Mouse (Mus musculus) intestine, embryonic 16.5 days (tissue): ENCODE measurements around the gene Syn3. TPM values are rescaled to one million over a fixed set of nuclear protein-coding genes. Genes with fewer than 3 reads are reported as not detected.

ENCODE experiments used
- ATAC-seq: fragments of 200-750 bp; cut with Nextera tagmentation; 2 replicates; pipeline ENCODE4 v1.8.0; 2017; ENCODE audit warnings: moderate TSS enrichment, moderate library complexity
- H3K27ac ChIP-seq: fragments of 300-500 bp; sonication (generic); 2 replicates; pipeline ENCODE4 v1.5.1; 2014; ENCODE audit warnings: mild to moderate bottlenecking, low read length
- H3K27me3 ChIP-seq: fragments of 300-500 bp; sonication (generic); replicated peaks from 2 replicates; pipeline ENCODE4 v1.6.1; 2014; ENCODE audit warnings: low read length, control low read depth, mixed read lengths; ENCODE audit not compliant: control insufficient read depth, insufficient read depth
- H3K36me3 ChIP-seq: fragments of 300-500 bp; sonication (generic); 2 replicates; pipeline ENCODE4 v1.6.1; 2014; ENCODE audit warnings: low read length, control low read depth; ENCODE audit not compliant: control insufficient read depth, insufficient read depth
- H3K4me1 ChIP-seq: fragments of 300-500 bp; sonication (generic); 2 replicates; pipeline ENCODE4 v1.6.1; 2014; ENCODE audit warnings: low read length, control low read depth, mixed read lengths; ENCODE audit not compliant: control insufficient read depth, insufficient read depth
- H3K4me2 ChIP-seq: fragments of 300-500 bp; sonication (generic); 2 replicates; pipeline ENCODE4 v1.6.1; 2014; ENCODE audit warnings: low read depth, low read length, control low read depth
- H3K4me3 ChIP-seq: fragments of 300-500 bp; sonication (generic); 2 replicates; pipeline ENCODE4 v1.5.1; 2014; ENCODE audit warnings: mild to moderate bottlenecking, low read length
- H3K9ac ChIP-seq: fragments of 300-500 bp; sonication (generic); 2 replicates; pipeline ENCODE4 v1.6.1; 2014; ENCODE audit warnings: low read depth, low read length
- H3K9me3 ChIP-seq: fragments of 300-500 bp; sonication (generic); 2 replicates; pipeline ENCODE4 v1.6.1; 2016; ENCODE audit warnings: low read length, control low read depth; ENCODE audit not compliant: control insufficient read depth
- WGBS: fragments of 180-500 bp; shearing (Covaris S2); extraction: QIAGEN DNeasy Blood & Tissue Kit; methylation state at CpG from one replicate; pipeline ENCODE4 v1.1.7; 2014; 5-methylcytosine and 5-hydroxymethylcytosine counted together
- polyA plus RNA-seq: library from polyadenylated mRNA; unstranded; fragments of >200 nt; fragmentation: Nextera tagmentation; extraction: Ambion mirVana; gene quantifications from 2 replicates; pipeline ENCODE4 v1.2.1, GENCODE M21; 2015

Syn3 gene
- polyA plus RNA-seq, 1 experiment from 2014 or later: 2.3 TPM

DNA sequence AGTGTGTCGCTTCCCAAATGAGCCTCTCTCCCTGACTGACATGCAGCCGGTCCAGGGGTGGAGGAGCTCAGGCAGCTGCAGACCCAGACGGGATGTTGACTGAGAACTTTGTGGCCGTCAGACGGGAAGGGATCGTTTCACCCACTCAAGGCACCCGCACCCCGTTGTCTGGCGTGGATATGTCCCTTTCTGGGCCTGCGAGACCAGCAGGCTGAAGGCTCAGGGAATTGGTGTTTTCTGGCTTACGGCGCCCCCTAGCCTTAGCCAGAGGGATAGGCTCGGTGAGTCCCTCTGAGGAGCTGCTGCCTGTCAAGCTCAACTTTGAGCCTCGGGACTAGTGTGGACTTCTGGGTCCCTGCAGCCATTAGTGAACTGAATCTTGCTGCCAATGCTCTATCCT is 202.6 kb downstream of the Syn3 start:
- Histone ChIP-seq H3K4me1 (peaks cover 16% of the 10 kb centered on the region), H3K27ac (no peak overlapping the region), H3K4me2 (peak overlapping the region; percentile 39), H3K4me3 (0 out of 2 replicates have a peak overlapping the region, but pooled peaks have one; percentile 17), H3K9me3 (no peaks in the 10 kb centered on the region), H3K27me3 (no peaks in the 10 kb centered on the region), H3K9ac (peak overlapping the region; percentile 60), H3K36me3 (no peaks in the 10 kb centered on the region)
- 5% methylated on average over 14 of the region's 14 CpGs for WGBS
- peak; percentile 49 for ATAC-seq

- Histone ChIP-seq H3K27ac (no peak overlapping the region), H3K4me1 (peaks cover 16% of the 10 kb centered on the region), H3K4me3 (no peak overlapping the region), H3K9ac (peak overlapping the region; percentile 60), H3K36me3 (no peaks in the 10 kb centered on the region), H3K9me3 (no peaks in the 10 kb centered on the region), H3K4me2 (peak overlapping the region; percentile 39), H3K27me3 (no peaks in the 10 kb centered on the region)
- no peak for ATAC-seq
- WGBS: 43% methylated on average over 13 of the region's 13 CpGs
Observed at GRCm38 (mm10) chr10:86295454-86296098, 203.1 kb downstream of the Syn3 start.

DNA sequence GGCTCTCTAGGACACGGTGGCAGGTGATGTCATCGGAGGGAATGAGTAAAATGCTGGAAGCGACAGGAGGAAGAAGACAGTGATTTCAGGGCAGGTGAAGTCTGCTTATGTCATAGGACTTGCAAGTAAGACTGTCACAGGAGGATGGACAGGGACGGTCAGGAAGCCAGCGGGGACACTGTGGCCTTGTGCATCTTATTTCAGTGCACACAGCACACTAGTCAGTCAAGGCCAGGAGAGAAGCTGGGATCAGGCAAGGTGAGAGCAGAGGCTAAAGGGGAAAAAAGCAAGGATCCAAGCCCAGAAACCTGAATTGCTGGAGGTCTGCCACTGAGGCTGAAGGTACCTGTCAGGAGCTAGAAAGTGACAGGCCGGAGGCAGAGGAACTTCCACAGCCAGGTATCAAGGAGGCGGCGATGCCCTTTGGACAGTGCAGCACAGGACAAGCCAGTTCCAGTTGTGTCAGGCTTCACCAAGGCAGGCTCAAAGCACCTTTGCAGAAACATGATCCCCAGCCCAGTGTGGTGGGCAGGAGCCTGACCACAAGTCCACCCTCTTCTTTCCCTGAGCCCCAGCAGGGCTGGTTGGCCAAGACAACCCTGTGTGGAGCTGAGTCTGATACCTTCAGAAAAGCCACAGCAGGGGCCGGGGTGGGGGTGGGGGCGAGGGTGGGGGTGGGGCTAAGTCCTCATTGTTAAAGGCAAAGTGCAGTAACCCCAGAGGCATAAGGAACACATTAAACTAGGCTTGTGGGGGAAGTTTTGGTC is 203.9 kb downstream of the Syn3 start:
- Histone ChIP-seq H3K9ac (no peak overlapping the region), H3K9me3 (no peaks in the 10 kb centered on the region), H3K27ac (no peak overlapping the region), H3K36me3 (no peaks in the 10 kb centered on the region), H3K4me2 (no peak overlapping the region), H3K4me3 (no peak overlapping the region), H3K27me3 (no peaks in the 10 kb centered on the region), H3K4me1 (peaks cover 11% of the 10 kb centered on the region)
- 72% methylated on average over 10 of the region's 10 CpGs for WGBS
- peak; percentile 49 for ATAC-seq

- WGBS: 86% methylated on average over 1 of the region's 1 CpGs
- peaks cover 11% of the 10 kb centered on the region; the same call in 1 of the 2 replicates for H3K4me1 ChIP-seq
- no peaks in the 10 kb centered on the region for H3K9me3 ChIP-seq
- ATAC-seq: no peak
- H3K9ac ChIP-seq: no peak overlapping the region
- H3K4me2 ChIP-seq: no peak overlapping the region
- no peak overlapping the region for H3K4me3 ChIP-seq
- no peak overlapping the region for H3K27ac ChIP-seq
- H3K36me3 ChIP-seq: no peaks in the 10 kb centered on the region
- no peaks in the 10 kb centered on the region for H3K27me3 ChIP-seq
Observed at GRCm38 (mm10) chr10:86293880-86294279, 204.8 kb downstream of the Syn3 start.

- no peak overlapping the region for H3K4me2 ChIP-seq
- peaks cover 3% of the 10 kb centered on the region; the same call in 1 of the 2 replicates for H3K4me1 ChIP-seq
- no peaks in the 10 kb centered on the region for H3K9me3 ChIP-seq
- 64% methylated on average over 8 of the region's 8 CpGs for WGBS
- no peaks in the 10 kb centered on the region for H3K36me3 ChIP-seq
- H3K27me3 ChIP-seq: no peaks in the 10 kb centered on the region
- no peak overlapping the region for H3K27ac ChIP-seq
- no peak overlapping the region for H3K9ac ChIP-seq
- no peak for ATAC-seq
- no peak overlapping the region for H3K4me3 ChIP-seq
Observed at GRCm38 (mm10) chr10:86290109-86290771, 208.5 kb downstream of the Syn3 start.

DNA sequence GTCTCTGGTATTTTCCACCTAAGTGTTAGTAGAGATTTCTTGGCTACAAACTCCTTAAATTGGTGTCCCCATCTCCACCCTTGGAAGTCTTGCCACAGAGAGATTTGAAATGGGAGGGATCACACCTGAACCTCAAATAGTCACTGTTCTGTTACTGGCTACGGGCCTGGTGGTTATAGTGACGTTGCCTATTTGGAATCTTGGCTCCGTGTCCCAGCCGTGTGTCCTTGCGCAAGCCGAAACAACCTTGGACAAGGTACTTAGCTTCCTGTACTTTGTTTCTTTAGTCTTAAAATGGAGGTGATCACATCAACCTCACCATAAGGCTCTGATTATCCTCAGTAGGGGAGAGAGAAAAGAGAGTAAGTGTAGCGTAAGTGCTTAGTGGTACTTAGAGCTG is 212.2 kb downstream of the Syn3 start:
- no peaks in the 10 kb centered on the region for H3K4me1 ChIP-seq
- no peaks in the 10 kb centered on the region for H3K36me3 ChIP-seq
- no peak for ATAC-seq
- H3K27ac ChIP-seq: no peak overlapping the region
- no peak overlapping the region for H3K4me3 ChIP-seq
- no peak overlapping the region for H3K4me2 ChIP-seq
- no peaks in the 10 kb centered on the region for H3K27me3 ChIP-seq
- H3K9me3 ChIP-seq: no peaks in the 10 kb centered on the region
- WGBS: 92% methylated on average over 7 of the region's 7 CpGs
- H3K9ac ChIP-seq: no peak overlapping the region

GRCm38 (mm10) chr10:86281238-86281637 is 217.5 kb downstream of the Syn3 start:
- ATAC-seq: no peak
- Histone ChIP-seq H3K9me3 (no peaks in the 10 kb centered on the region), H3K27ac (no peak overlapping the region), H3K27me3 (no peaks in the 10 kb centered on the region), H3K9ac (no peak overlapping the region), H3K4me1 (no peaks in the 10 kb centered on the region), H3K36me3 (no peaks in the 10 kb centered on the region), H3K4me2 (no peak overlapping the region), H3K4me3 (no peak overlapping the region)
- 91% methylated on average over 8 of the region's 8 CpGs for WGBS

DNA sequence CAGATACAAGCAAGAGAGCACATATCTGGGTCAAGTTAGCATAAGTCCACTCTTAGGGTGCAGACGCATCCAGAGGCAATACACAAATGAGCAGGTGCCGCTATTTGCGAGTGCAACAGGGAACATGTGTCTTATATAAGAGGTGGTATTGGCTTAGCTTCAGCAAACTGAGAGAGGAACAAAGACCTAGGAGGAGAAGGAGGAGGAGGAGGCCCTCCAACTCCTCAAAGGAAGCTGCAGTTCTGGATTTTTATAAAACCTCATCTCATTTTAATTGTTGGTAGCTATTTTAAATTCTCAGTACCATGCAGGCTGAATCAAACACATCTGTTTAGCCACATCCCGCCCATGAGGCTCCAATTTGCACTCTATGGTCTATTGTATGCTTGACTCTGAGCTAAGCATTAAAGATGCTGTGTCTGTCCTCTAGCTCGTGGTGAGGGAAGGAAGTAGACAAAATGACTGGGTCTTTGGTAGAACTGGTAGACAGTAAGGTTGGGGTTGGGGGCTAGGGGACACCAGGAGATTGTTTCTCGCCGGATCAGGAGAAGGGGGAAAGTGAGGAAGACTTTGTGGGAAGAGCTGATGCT is 219.0 kb downstream of the Syn3 start:
- no peak overlapping the region for H3K27ac ChIP-seq
- WGBS: 85% methylated on average over 7 of the region's 7 CpGs
- H3K4me3 ChIP-seq: no peak overlapping the region
- H3K4me2 ChIP-seq: no peak overlapping the region
- no peak for ATAC-seq
- H3K9ac ChIP-seq: no peak overlapping the region
- no peaks in the 10 kb centered on the region for H3K9me3 ChIP-seq
- no peaks in the 10 kb centered on the region for H3K4me1 ChIP-seq
- no peaks in the 10 kb centered on the region for H3K36me3 ChIP-seq
- no peaks in the 10 kb centered on the region for H3K27me3 ChIP-seq

DNA sequence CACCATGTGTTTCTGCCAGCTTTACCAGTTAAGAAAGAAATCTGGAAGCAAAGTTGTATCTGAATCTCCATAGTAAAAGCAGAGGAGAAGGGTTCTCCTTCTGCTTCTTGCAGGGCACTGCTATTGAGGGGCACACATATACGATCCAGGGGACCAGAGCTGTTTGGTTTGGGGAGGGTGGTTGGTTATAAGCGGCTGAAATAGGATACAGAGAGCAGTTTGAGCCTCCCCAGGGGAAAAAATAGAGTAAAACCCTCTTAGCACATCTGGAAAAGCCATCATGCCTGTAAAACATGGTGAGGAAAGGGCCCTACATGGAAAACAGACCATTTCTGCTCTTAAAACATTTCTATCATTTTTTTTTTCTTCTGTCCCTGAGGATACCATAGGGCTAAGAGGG is 220.2 kb downstream of the Syn3 start:
- Histone ChIP-seq H3K4me3 (no peak overlapping the region), H3K9ac (no peak overlapping the region), H3K4me2 (no peak overlapping the region), H3K27me3 (no peaks in the 10 kb centered on the region), H3K27ac (no peak overlapping the region), H3K9me3 (no peaks in the 10 kb centered on the region), H3K4me1 (no peaks in the 10 kb centered on the region), H3K36me3 (no peaks in the 10 kb centered on the region)
- ATAC-seq: no peak
- 78% methylated on average over 2 of the region's 2 CpGs for WGBS
